Mouse (Mus musculus) liver, adult 2 months (tissue): Measurements from ENCODE around the gene Esp16. TPM values are rescaled to one million over a fixed set of nuclear protein-coding genes. Genes with fewer than 3 reads are reported as not detected.
"Not testable (repeated sequence)": the region's sequence is repeated elsewhere in the genome, so short reads cannot be mapped to it uniquely, and the experiment has no call there.

Experiments
- DNase-seq: peaks from one replicate; pipeline ENCODE4 v3.0.0-alpha.2; 2011; ENCODE audit warnings: low read depth, low spot score; ENCODE audit errors: extremely low read depth
- H3K27ac ChIP-seq: fragments of 200-500 bp; replicated peaks from 2 replicates; pipeline ENCODE4 v1.5.1; 2012; ENCODE audit warnings: low read depth, mild to moderate bottlenecking, control low read depth, inconsistent platforms, low read length; ENCODE audit not compliant: insufficient read depth
- H3K27me3 ChIP-seq: fragments of 200-500 bp; 2 replicates; pipeline ENCODE4 v1.6.1; 2012; ENCODE audit warnings: mild to moderate bottlenecking, moderate library complexity, low read length, inconsistent platforms; ENCODE audit not compliant: control insufficient read depth, insufficient read depth
- H3K36me3 ChIP-seq: fragments of 200-500 bp; 2 replicates; pipeline ENCODE4 v1.6.1; 2012; ENCODE audit warnings: low read length, inconsistent platforms; ENCODE audit not compliant: control insufficient read depth, insufficient read depth
- H3K4me1 ChIP-seq: fragments of 200-500 bp; 2 replicates; pipeline ENCODE4 v1.6.1; 2011; ENCODE audit warnings: low read length; ENCODE audit not compliant: control insufficient read depth, insufficient read depth
- H3K4me3 ChIP-seq: fragments of 200-500 bp; 2 replicates; pipeline ENCODE4 v1.5.1; 2011; ENCODE audit warnings: low read depth, mild to moderate bottlenecking, control low read depth, low read length, moderate library complexity; ENCODE audit not compliant: insufficient read depth
- H3K79me2 ChIP-seq: fragments of 200-500 bp; 2 replicates; pipeline ENCODE4 v1.6.1; 2012; ENCODE audit warnings: inconsistent platforms, mild to moderate bottlenecking, low read length, moderate library complexity; ENCODE audit not compliant: control insufficient read depth, insufficient read depth
- H3K9ac ChIP-seq: fragments of 200-500 bp; 2 replicates; pipeline ENCODE4 v1.6.1; 2012; ENCODE audit warnings: low read depth, mild to moderate bottlenecking, control low read depth, inconsistent platforms, low read length
- WGBS: fragments of 180-500 bp; shearing (Covaris S2); methylation state at CpG from one replicate; pipeline ENCODE4 v1.1.7; 2018; 5-methylcytosine and 5-hydroxymethylcytosine counted together
- polyA plus RNA-seq: library from polyadenylated mRNA; depleted of rRNA; stranded (reverse); fragments of >200 nt; gene quantifications from 2 replicates; pipeline ENCODE4 v1.2.3, GENCODE M21; 2012; rRNA removed
- total RNA-seq: library from RNA; depleted of rRNA; stranded (reverse); fragments of >200 nt; gene quantifications from 2 replicates; pipeline ENCODE4 v1.2.3, GENCODE M21; 2014; rRNA removed

Gene Esp16
- total RNA-seq (not detected in 2 replicates), polyA plus RNA-seq (not detected in 2 replicates)

DNA sequence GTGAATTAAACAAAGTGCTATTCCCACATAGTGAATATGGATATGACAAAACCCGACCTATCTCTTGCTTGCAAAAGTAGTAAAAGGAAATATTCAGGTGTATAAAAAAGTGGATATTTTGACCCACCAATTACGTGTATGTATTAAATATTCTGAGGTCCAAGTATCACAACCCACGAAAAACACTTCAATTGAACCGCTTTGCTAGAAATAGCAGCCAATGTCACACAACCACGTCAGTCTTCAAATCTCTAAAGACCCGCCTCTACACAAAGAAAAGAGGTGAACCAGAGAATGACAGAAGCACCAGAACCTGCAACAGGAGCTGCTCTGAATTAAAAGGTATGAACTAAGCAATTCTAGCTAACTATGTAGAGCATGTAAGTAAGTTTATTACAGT is at the start of gene Esp16:
Gene Esp16, plus strand, starts transcription at position 301 of the 400 bp plus-strand sequence.
- H3K27me3 ChIP-seq, H3K27ac ChIP-seq, H3K79me2 ChIP-seq, DNase-seq, H3K36me3 ChIP-seq, H3K9ac ChIP-seq, H3K4me3 ChIP-seq, H3K4me1 ChIP-seq: not testable (repeated sequence)
- 56% methylated on average over 6 of the region's 6 CpGs for WGBS

DNA sequence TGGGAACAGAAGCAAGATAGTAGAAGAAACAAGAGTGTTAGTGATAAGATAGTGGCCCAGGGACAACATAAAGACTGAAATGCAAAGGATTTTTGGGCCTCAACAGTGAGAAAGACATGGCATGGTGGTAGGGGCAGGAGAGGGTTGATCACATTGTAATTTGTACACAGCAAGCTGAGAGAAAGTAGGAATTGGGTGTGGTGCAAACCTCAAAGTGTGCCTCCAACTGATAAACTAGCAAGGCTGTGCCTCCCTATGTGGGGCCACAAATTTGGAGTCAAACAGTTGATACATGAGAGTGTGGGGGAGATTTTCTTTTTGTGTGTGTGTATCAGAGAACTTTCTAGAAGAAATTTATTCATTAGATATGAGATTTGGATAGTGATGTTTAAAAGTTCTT is 37.9 kb upstream of the Esp16 start:
- not testable (repeated sequence) for H3K27ac ChIP-seq, H3K27me3 ChIP-seq, DNase-seq, H3K9ac ChIP-seq, H3K4me3 ChIP-seq, H3K36me3 ChIP-seq, H3K79me2 ChIP-seq, H3K4me1 ChIP-seq

Other genes with a start within 250 kb of the Esp16 start
- gene Esp18, start 129.8 kb upstream of the Esp16 start, total RNA-seq: not detected in 2 replicates
- not detected in 2 replicates for gene Esp18, start 129.8 kb upstream of the Esp16 start, polyA plus RNA-seq
- gene Esp15, start 104.8 kb downstream of the Esp16 start, total RNA-seq: not detected in 2 replicates
- not detected in 2 replicates for gene Esp15, start 104.8 kb downstream of the Esp16 start, polyA plus RNA-seq